Mouse (Mus musculus): Measurements from ENCODE around the gene Xaf1. TPM values are rescaled to one million over a fixed set of nuclear protein-coding genes. Genes with fewer than 3 reads are reported as not detected.

Xaf1 gene
- total and polyA plus RNA-seq, 3 experiments: 2.5 to 9.6 (median 4.1) TPM

DNA sequence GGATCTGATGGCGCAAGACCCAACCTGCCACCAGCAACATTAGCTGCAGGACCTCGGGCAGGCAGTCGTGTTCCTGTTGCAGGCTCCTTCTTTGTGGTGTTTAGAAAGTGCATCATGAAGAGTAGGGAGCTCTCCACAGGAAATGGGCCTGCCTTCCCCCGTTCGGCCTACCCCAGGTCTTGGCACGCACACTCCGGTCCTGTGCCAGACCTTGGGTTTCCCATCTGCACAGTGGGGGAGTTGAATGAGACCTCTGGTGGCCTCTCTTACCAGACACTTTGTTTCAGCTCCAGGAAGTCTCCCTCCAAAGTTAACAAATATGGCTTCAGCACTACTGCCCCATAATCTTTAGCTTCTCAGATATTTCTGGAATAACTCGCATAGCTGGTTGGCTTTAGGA, 35.3 kb downstream of the Xaf1 start:
- no peak overlapping the region for H3K9ac ChIP-seq (ENCODE audit: insufficient read depth, low read depth)
- H3K4me3 ChIP-seq (replicated peaks in 1 of 3; ENCODE audit: low read depth in 2 of 3, low read length in 2 of 3, poor library complexity in 1 of 3): no peak overlapping the region
- H3K27me3 ChIP-seq (replicated peaks): peaks cover 40% of the 10 kb centered on the region
- no peak overlapping the region for H3K4me2 ChIP-seq (ENCODE audit: insufficient read depth, low read depth, poor library complexity, severe bottlenecking)
- no peaks in the 10 kb centered on the region for H3K9me3 ChIP-seq (replicated peaks; ENCODE audit: low read length)
- H3K27ac ChIP-seq (ENCODE audit: insufficient read depth, low read depth): no peak overlapping the region
- TF ChIP-seq TBP (conservative IDR thresholded peaks at IDR 0.05; ENCODE audit: low read depth, low read length): no peak
- TF ChIP-seq MAFK (IDR thresholded peaks at IDR 0.05; ENCODE audit: insufficient replicate concordance, low read length): no peak
- TF ChIP-seq POLR2AphosphoS2 (IDR thresholded peaks at IDR 0.05; ENCODE audit: low read depth, low read length): no peak
- TF ChIP-seq KAT2A (IDR thresholded peaks at IDR 0.05; ENCODE audit: insufficient replicate concordance, low read length): no peak
- TF ChIP-seq UBTF (IDR thresholded peaks at IDR 0.05; ENCODE audit: low read depth, low read length): no peak
- TF ChIP-seq USF1 (IDR thresholded peaks at IDR 0.05; ENCODE audit: low read depth, low read length): no peak
- no peak for TF ChIP-seq RCOR1 (conservative IDR thresholded peaks at IDR 0.05; ENCODE audit: low read depth, low read length)
- no peak for TF ChIP-seq NELFE (IDR thresholded peaks at IDR 0.05; ENCODE audit: low read depth, low read length)
- TF ChIP-seq EP300 (IDR thresholded peaks at IDR 0.05; ENCODE audit: low read length): no peak
- no peak for TF ChIP-seq MAX (IDR thresholded peaks at IDR 0.05; ENCODE audit: low read length)
- no peak for TF ChIP-seq MEF2A (IDR thresholded peaks at IDR 0.05; ENCODE audit: borderline replicate concordance, low read depth, low read length)
- no peak for TF ChIP-seq MAZ (IDR thresholded peaks at IDR 0.05; ENCODE audit: low read depth, low read length)
- TF ChIP-seq ELF1 (IDR thresholded peaks at IDR 0.05; ENCODE audit: low read depth, low read length): no peak
- TF ChIP-seq USF2 (conservative IDR thresholded peaks at IDR 0.05; ENCODE audit: low read depth, low read length): no peak
- TF ChIP-seq IRF4 (IDR thresholded peaks at IDR 0.05; ENCODE audit: low read depth, low read length): no peak
- TF ChIP-seq GABPA (IDR thresholded peaks at IDR 0.05; ENCODE audit: insufficient replicate concordance, low read depth, low read length): no peak
- no peak for TF ChIP-seq MYC (IDR thresholded peaks at IDR 0.05; ENCODE audit: low read depth, low read length)
- no peak for TF ChIP-seq SIN3A (IDR thresholded peaks at IDR 0.05; ENCODE audit: low read length)
- dilution Hi-C loops (cut with MboI; ENCODE audit: extremely low pct_ligation_motif_present, extremely low pct_unique_long_range_greater_than_20kb, low sequenced_read_pairs): no loop called here
- no peak for DNase-seq (ENCODE audit: extremely low read depth)
- H3K79me2 ChIP-seq (replicated peaks; ENCODE audit: control insufficient read depth, extremely low read depth, insufficient read depth, poor library complexity, severe bottlenecking): no peaks in the 10 kb centered on the region
- in situ Hi-C loops (cut with MboI; ENCODE audit: low pct_ligation_motif_present, low pct_unique_long_range_greater_than_20kb, low sequenced_read_pairs): no loop called here
- H3K4me1 ChIP-seq (ENCODE audit: control insufficient read depth in 1 of 2, insufficient read depth in 2 of 2): 0 out of 4 replicates have a peak, but pooled peaks cover 0 to 3% of the 10 kb centered on the region in 2 experiments
- no peaks in the 10 kb centered on the region for H3K36me3 ChIP-seq (replicated peaks in 1 of 2; ENCODE audit: control insufficient read depth in 1 of 2, insufficient read depth in 1 of 2, low read length in 1 of 2)

DNA sequence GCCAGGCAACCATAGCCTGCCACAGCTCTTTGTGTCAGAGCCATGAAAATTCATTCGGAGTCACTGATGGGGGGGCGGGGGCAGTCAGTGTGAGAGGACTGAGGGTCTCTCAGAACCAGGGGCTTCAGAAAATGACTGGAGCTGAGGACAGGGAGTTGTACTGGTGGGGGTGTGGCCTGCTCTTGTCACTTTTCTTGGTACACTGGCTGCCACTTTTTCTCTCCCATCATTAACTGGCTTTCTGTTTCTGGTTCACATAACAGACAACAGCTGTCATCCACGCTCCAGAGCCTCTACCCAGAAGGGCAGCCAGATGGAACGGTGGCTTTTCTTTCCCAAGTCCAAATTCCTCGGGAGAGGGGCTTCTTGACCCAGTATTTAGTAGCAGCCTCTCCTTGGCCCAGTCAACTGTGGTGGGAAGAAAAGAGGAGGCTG, 37.0 kb downstream of the Xaf1 start:
- Histone ChIP-seq H3K36me3 (replicated peaks in 1 of 2; ENCODE audit: control insufficient read depth in 1 of 2, insufficient read depth in 1 of 2, low read length in 1 of 2) (no peaks in the 10 kb centered on the region), H3K4me1 (ENCODE audit: control insufficient read depth in 1 of 2, insufficient read depth in 2 of 2) (peaks cover 0 to 8% of the 10 kb centered on the region in 2 experiments; a peak in 2 of 4 replicates), H3K27ac (ENCODE audit: insufficient read depth, low read depth) (no peak overlapping the region), H3K79me2 (replicated peaks; ENCODE audit: control insufficient read depth, extremely low read depth, insufficient read depth, poor library complexity, severe bottlenecking) (no peaks in the 10 kb centered on the region), H3K4me3 (replicated peaks in 1 of 3; ENCODE audit: low read depth in 2 of 3, low read length in 2 of 3, poor library complexity in 1 of 3) (no peak overlapping the region), H3K4me2 (ENCODE audit: insufficient read depth, low read depth, poor library complexity, severe bottlenecking) (no peak overlapping the region), H3K9ac (ENCODE audit: insufficient read depth, low read depth) (no peak overlapping the region), H3K9me3 (replicated peaks; ENCODE audit: low read length) (no peaks in the 10 kb centered on the region), H3K27me3 (replicated peaks) (peaks cover 38% of the 10 kb centered on the region)
- dilution Hi-C loops (cut with MboI; ENCODE audit: extremely low pct_ligation_motif_present, extremely low pct_unique_long_range_greater_than_20kb, low sequenced_read_pairs): no loop called here
- in situ Hi-C loops (cut with MboI; ENCODE audit: low pct_ligation_motif_present, low pct_unique_long_range_greater_than_20kb, low sequenced_read_pairs): no loop called here
- DNase-seq (ENCODE audit: extremely low read depth): no peak
- TF ChIP-seq POLR2A (IDR thresholded peaks at IDR 0.05; ENCODE audit: low read depth, low read length) (no peak), PAX5 (IDR thresholded peaks at IDR 0.05; ENCODE audit: low read length) (no peak), ZNF384 (IDR thresholded peaks at IDR 0.05; ENCODE audit: low read depth, low read length) (no peak), USF1 (IDR thresholded peaks at IDR 0.05; ENCODE audit: low read depth, low read length) (no peak), RCOR1 (conservative IDR thresholded peaks at IDR 0.05; ENCODE audit: low read depth, low read length) (no peak), E2F4 (IDR thresholded peaks at IDR 0.05; ENCODE audit: insufficient replicate concordance, low read depth, low read length) (no peak), IRF4 (IDR thresholded peaks at IDR 0.05; ENCODE audit: low read depth, low read length) (no peak), EP300 (IDR thresholded peaks at IDR 0.05; ENCODE audit: low read length) (no peak)

Data from CH12.LX (cell line).